Mouse (Mus musculus) heart, postnatal 25 days (tissue): ENCODE results near the gene Irf9. TPM values are rescaled to one million over a fixed set of nuclear protein-coding genes. Genes with fewer than 3 reads are reported as not detected.

Source experiments
- DNase-seq: peaks from one replicate; pipeline ENCODE4 v3.0.0; 2022; ENCODE audit warnings: low spot score
- intact Hi-C: fragments of 180-260 bp; cut with DNase I; formaldehyde crosslinking; loops from one replicate; pipeline ENCODE4 v1.15.1; 2025
- total RNA-seq, 2 experiments: library from RNA; stranded (reverse); gene quantifications; 2 replicates each; pipeline ENCODE4 v1.2.3; 2021

The Irf9 gene
- total RNA-seq, 2 experiments from 2014 or later = 10.1 to 11.8 TPM

- no peak for DNase-seq
- intact Hi-C loops = no loop called here
These were observed 41.0 kb downstream of the Irf9 start for GRCm38 (mm10) chr14:55644261-55644888.

DNA sequence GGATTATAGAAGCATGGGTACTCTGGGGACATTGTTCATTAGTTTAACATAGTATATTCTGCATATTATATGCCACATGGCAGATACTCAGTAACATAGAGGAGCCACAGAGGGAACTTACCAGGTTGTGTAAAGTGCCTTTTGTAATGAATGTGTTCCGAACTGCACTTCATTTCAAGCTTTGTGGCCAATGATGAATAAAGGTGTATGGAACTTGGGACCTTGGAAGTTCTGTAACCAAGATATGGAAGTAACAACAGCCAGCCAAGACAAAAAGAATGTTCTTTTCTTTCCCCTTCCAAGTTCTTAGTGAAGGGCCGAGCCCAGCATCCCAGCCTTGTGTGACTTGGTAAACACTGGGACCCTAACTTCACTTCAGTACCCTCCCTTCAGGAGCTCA lies 46.5 kb downstream of the Irf9 start, which contains the start of gene Tssk4:
Gene Tssk4 (plus strand): TSS at position 301 of the 400 bp plus-strand sequence.
- DNase-seq = no peak
- intact Hi-C loops = no loop called here

- intact Hi-C loops = no loop called here
- DNase-seq = no peak
These were observed 48.2 kb downstream of the Irf9 start for GRCm38 (mm10) chr14:55651528-55651927.

- DNase-seq = no peak
- intact Hi-C loops = no loop called here
These were observed 53.6 kb downstream of the Irf9 start for GRCm38 (mm10) chr14:55656935-55657334.

DNA sequence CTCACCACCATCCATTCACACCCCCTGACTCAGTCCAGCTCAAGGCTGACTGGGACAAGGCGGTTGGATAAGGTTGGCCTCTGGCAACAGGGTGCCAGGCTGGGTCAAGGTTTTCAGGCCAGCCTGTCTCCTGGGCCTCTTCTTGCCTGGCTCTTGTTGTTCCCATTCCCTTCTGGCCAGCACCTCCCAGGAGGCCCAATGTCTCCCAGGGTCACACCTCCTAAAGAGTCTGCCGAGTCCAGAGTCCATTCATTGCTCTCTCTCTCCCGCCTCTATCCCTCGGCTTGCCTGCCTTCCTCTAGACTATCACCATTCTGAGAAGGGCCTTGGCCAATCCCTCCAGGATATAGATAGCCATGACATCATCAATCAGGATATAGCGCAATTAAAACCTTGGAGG lies 54.6 kb downstream of the Irf9 start:
- no peak for DNase-seq
- intact Hi-C loops = no loop called here

Other genes starting within 250 kb of the Irf9 start
- 100 to 1,000 TPM in 1 of 2 experiments, 10 to 100 TPM in 1; 99.7 to 119 TPM for gene Dhrs4, start 124.8 kb upstream of the Irf9 start, total RNA-seq
- 1 to 10 TPM; 2.3 to 2.4 TPM for gene Carmil3, start 112.9 kb upstream of the Irf9 start, total RNA-seq
- gene Cpne6, start 93.1 kb upstream of the Irf9 start, total RNA-seq = not detected
- under 1 TPM in 1 of 2 experiments, not detected in 1; 0.18 TPM for gene Nrl, start 78.6 kb upstream of the Irf9 start, total RNA-seq
- 10 to 100 TPM; 11.7 to 14.3 TPM for gene Pck2, start 63.3 kb upstream of the Irf9 start, total RNA-seq
- gene Dcaf11, start 43.6 kb upstream of the Irf9 start, total RNA-seq = 100 to 1,000 TPM; 129 to 130 TPM
- under 1 TPM in 1 of 2 experiments, not detected in 1; 0.83 TPM for gene A730061H03Rik, start 43.2 kb upstream of the Irf9 start, total RNA-seq
- 100 to 1,000 TPM; 192 to 214 TPM for gene Fitm1, start 28.0 kb upstream of the Irf9 start, total RNA-seq
- gene Psme1, start 25.4 kb upstream of the Irf9 start, total RNA-seq = 100 to 1,000 TPM; 249 to 283 TPM
- 10 to 100 TPM; 56.0 to 58.1 TPM for gene Emc9, start 18.3 kb upstream of the Irf9 start, total RNA-seq
- gene Psme2, start 12.5 kb upstream of the Irf9 start, total RNA-seq = 100 to 1,000 TPM in 1 of 2 experiments, 10 to 100 TPM in 1; 93.4 to 101 TPM
- 10 to 100 TPM; 25.7 to 31.3 TPM for gene Rnf31, start 11.9 kb upstream of the Irf9 start, total RNA-seq
- gene Rec8, start 14.5 kb downstream of the Irf9 start, total RNA-seq = under 1 TPM; 0.23 to 0.36 TPM
- gene Ipo4, start 32.4 kb downstream of the Irf9 start, total RNA-seq = 10 to 100 TPM; 51.1 to 57.0 TPM
- 1 to 10 TPM; 3.0 to 3.4 TPM for gene Gm49378, start 34.3 kb downstream of the Irf9 start, total RNA-seq
- gene Tm9sf1, start 40.2 kb downstream of the Irf9 start, total RNA-seq = 10 to 100 TPM; 39.0 to 43.8 TPM
- under 1 TPM; 0.56 to 0.60 TPM for gene Tssk4, start 46.6 kb downstream of the Irf9 start, total RNA-seq
- gene Mdp1, start 56.9 kb downstream of the Irf9 start, total RNA-seq = 10 to 100 TPM; 53.0 to 53.4 TPM
- 10 to 100 TPM in 1 of 2 experiments, 1 to 10 TPM in 1; 8.9 to 11.2 TPM for gene Gmpr2, start 68.4 kb downstream of the Irf9 start, total RNA-seq
- gene Nedd8, start 68.6 kb downstream of the Irf9 start, total RNA-seq = 100 to 1,000 TPM; 252 to 263 TPM
- gene Tinf2, start 78.2 kb downstream of the Irf9 start, total RNA-seq = 10 to 100 TPM; 10.0 to 10.7 TPM
- under 1 TPM; 0.18 to 0.36 TPM for gene Tgm1, start 110.4 kb downstream of the Irf9 start, total RNA-seq
- gene Rabggta, start 118.7 kb downstream of the Irf9 start, total RNA-seq = 10 to 100 TPM; 13.0 to 13.4 TPM
- 10 to 100 TPM; 43.7 to 47.0 TPM for gene Dhrs1, start 142.1 kb downstream of the Irf9 start, total RNA-seq
- 10 to 100 TPM in 1 of 2 experiments, 1 to 10 TPM in 1; 7.8 to 11.1 TPM for gene Nop9, start 142.1 kb downstream of the Irf9 start, total RNA-seq
- gene Cideb, start 154.9 kb downstream of the Irf9 start, total RNA-seq = under 1 TPM; 0.56 to 0.83 TPM
- under 1 TPM; 0.06 to 0.13 TPM for gene Ltb4r2, start 157.9 kb downstream of the Irf9 start, total RNA-seq
- gene Ltb4r1, start 162.4 kb downstream of the Irf9 start, total RNA-seq = under 1 TPM in 1 of 2 experiments, not detected in 1; 0.18 TPM
- 10 to 100 TPM; 18.2 to 23.8 TPM for gene Adcy4, start 180.5 kb downstream of the Irf9 start, total RNA-seq
- 1 to 10 TPM; 2.3 to 3.4 TPM for gene Ripk3, start 185.3 kb downstream of the Irf9 start, total RNA-seq
- 1 to 10 TPM; 3.9 to 5.5 TPM for gene Nfatc4, start 219.6 kb downstream of the Irf9 start, total RNA-seq